Mouse (Mus musculus): ENCODE results near the gene Vdac1.

DNA sequence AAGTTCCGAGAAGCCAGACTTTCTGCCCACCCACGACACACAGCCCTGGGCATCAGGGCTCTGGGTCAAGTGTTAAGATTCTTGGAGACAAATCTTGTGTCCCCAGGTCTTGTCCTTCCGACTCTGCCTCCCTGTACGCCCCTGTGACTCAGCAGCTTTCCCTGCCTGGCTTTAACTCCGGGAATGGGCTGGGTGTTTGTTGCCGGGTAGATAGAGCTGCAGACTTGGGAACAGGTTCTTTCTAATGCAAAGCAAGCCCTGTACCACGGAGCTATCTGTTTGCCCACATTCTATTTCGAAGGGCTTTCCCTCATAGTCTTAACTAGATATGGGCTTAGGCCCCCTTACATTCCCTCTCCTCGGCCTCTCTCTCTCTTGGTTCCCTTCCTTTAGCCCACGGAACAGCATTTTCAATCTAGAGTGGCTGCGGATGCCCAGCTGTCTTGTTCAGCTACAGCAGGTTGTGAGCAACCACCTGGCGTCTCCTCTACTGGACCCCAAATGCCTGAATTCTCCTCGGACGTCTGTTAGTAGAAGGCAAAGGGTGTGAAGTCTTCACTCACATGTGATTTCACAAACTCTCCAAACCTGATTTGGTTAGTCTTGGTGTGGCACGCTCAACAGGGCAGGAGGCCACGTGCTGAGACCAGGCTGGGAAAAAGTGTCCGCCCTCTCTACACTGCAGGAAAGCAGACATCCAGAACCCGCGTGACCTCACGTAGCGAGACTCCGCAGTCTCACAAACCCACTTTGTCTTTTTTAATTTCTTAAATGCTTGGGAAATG, 782 bp upstream of the Vdac1 start:
- TF ChIP-seq CTCF (IDR thresholded peaks at IDR 0.05; ENCODE audit: borderline replicate concordance, insufficient read depth, low read length) (no peak), POLR2A (IDR thresholded peaks at IDR 0.05; ENCODE audit: low read depth, low read length) (peak; percentile 43; the same call in 1 of the 2 replicates)

All from embryonic fibroblast, embryonic 13.5 days (primary cell).